Mouse (Mus musculus): ENCODE data around the gene Bnipl.

Bnipl gene

GRCm38 (mm10) chr3:95250783-95251424 is at the start of gene Bnipl:
Bnipl (minus strand) TSS chr3:95251193.
- DNase-seq, result peak; percentile 54

GRCm38 (mm10) chr3:95298018-95298417 is 47.0 kb upstream of the Bnipl start:
- no peak for DNase-seq

DNA sequence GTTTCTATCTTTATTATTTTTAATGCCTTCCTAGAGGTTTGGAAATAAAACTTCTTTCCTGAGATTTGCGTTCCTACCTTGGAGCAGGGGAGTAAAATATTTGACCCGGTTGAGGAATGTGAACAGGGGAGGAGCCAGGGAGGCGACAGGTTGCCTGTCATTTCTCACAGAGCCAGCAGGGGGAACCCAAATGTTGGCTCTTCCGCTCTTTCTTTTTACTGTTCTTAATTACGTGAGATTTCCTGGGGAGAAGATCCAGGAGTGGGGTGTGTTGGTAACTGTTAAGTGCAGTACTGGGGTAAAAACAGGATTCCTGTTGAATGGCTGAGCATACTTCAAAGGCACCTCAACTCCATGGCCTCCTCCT is 45.1 kb upstream of the Bnipl start:
- no peak for DNase-seq

DNA sequence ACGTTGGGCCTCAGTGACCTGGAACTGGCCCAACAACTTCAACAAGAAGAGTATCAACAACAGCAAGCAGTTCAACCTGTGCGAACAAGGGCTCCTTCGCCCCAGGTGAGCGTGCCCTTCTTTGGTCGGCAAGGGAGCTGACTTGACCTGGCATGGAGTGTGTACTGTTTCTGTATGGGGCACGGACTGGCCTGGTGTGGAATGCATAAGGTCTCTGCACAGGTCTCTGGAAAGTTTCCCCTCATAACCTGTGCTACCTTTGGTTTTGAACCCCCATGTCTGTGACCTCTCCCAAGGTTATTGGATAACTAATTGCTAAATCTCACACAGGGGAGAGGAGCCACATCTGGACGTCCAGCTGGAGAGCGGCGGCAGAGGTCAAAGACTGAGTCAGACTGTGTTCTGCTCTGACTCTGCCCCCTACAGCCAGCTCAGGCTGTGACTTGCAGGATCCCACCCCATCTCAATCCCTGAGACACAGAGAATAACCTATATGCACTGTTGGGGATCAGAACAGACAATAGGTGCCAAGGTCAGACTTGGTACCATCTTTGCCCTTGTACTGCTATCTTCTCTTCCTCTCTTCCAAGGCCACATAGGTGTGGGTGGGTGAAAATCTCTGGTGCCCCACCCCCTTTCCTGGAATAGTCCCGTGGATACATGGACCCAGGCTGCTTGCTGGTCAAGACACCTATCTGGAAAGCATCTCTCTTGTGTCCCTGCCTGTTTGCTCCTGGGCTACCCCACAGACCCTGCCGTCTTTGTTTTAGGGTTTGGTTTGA is 44.5 kb upstream of the Bnipl start:
- DNase-seq, result no peak

DNA sequence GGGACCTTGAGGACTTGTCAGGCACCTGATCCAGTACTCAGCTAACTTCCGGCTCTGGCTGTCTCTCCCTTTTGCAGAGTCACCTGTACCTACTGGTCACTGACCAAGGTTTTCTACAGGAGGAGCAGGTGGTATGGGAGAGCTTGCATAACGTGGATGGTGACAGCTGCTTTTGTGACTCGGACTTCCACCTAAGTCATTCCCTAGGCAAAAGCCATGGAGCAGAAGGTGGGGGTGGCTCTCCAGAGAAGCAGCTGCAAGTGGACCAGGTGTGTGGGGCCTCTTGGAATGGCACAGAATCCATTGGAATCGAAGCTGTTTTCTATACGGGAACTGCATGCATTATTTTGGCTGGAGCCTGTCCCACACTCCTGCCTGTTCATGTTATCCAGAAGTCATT is 43.7 kb upstream of the Bnipl start:
- DNase-seq, result no peak

GRCm38 (mm10) chr3:95294316-95294715 is 43.3 kb upstream of the Bnipl start:
- DNase-seq, result no peak

GRCm38 (mm10) chr3:95293537-95293936 is 42.5 kb upstream of the Bnipl start:
- no peak for DNase-seq

DNA sequence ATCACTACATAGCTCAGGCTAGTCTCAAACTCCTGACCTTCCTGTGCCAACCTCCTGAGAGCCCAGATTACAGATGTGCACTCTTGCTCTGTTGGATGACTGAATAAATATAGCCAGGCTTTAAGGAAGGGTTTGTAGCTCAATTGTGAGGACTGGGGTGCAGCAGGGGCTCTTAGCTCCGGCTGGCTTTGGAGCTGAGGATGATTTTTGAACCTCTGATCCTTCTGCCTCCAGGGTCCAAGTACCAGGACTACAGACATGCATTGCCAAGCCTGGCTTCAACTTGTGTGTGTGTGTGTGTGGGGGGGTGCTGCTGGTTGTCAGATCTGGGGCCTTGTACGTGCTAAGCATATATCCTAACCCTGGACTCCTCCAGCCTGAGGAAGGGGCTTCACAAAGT is 41.9 kb upstream of the Bnipl start:
- no peak for DNase-seq

GRCm38 (mm10) chr3:95291041-95291440 is 40.0 kb upstream of the Bnipl start:
- no peak for DNase-seq

- no peak for DNase-seq
Measured at GRCm38 (mm10) chr3:95290156-95290555, 39.2 kb upstream of the Bnipl start.

- DNase-seq, result peak; percentile 92
Measured at GRCm38 (mm10) chr3:95289419-95289818, 38.4 kb upstream of the Bnipl start.

DNA sequence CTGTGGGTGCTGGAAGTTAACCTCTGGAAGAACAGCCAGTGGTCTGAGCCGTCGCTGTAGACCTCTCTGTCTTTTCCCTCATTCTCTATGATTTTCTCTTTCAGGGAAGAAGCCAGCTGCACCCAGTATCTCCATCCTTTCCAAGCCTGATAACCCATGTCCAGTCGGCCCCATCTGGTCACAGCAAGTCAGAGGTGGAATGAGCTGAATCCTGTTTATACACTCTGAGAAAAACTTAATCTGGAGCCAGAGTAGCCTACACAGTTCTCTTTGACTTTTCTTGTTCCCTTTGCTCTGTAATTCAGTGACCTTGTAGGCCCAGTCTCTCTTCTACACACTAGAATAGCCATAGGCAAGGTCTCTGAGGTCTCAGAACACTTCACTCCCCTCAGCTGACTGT is 36.5 kb upstream of the Bnipl start:
- no peak for DNase-seq

DNA sequence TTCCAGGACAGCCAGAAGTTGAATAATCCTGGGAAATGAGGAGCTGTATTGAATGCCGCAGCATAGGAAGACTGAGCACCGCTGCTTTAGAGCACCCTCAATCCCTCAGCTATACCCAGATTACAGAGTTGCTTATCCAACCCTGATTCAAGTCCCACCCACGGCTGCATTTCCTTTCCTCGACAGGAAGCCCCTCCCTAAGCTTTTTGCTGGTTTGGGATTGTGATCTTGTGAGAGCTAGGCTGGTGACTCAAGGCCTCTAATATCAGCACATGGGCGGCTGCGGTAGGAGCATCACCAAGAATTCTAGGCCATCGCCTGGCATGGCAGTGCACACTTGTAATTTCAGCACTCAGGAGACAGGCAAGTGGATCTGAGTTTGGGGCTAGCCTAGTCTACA is 35.5 kb upstream of the Bnipl start:
- peak; percentile 22 for DNase-seq

DNA sequence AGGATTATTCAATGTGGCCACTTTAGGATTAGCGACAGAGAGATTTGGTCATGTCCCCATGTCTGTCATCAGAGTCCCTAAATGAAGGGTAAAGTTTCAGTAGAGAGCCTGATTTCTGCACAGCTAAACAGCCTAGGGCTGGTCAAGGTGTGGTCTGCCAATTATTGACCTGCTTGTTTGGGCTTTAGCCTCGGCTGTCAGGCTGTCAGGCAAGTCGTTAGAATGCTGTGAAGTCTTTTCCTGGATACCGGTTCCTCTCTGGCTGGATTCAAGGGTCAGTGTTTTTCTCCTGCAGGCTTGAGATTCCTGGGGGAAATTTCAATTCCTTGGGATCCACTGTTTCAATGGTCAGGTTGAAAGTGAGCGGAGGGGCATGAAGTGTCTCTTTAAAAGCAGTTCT is 35.0 kb upstream of the Bnipl start:
- DNase-seq, result no peak

- peak; percentile 22 for DNase-seq
Measured at GRCm38 (mm10) chr3:95285390-95285789, 34.4 kb upstream of the Bnipl start.

DNA sequence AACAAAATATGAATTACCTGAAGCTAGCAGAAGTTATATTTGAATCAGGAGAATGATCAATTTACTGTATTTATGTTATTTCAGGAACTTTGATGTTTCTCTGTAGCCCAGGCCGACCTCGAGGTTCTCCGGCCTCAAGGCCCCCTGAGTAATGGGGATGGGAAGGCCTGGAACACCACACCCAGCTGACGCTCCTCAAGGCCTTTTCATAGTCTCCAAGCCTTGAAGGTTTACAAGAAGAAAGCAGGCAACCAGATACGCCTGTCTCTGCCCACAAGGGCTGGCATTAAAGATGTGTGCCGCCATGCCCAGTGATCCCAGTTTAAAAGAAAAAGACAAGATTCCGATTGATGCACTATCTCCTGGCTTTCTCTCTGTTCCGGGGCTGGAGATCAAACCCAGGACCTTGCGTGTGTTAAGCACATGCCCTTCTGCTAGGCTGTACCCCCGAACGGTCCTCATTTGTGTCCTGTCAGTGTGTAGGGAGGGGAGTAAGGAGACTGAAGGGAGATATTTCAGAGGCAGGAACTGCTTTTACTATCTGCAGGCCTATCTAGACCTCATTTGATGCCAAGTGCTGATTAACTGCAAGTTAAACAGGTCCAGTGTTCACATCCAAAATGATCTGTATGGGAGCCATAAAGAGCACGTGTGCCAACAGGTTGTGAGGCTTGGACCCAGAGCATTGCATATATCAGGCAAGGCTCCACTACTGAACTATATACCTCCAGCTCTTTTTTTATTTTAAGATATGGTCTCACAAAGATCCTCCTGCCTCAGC is 33.7 kb upstream of the Bnipl start:
- DNase-seq, result peak; percentile 24

DNA sequence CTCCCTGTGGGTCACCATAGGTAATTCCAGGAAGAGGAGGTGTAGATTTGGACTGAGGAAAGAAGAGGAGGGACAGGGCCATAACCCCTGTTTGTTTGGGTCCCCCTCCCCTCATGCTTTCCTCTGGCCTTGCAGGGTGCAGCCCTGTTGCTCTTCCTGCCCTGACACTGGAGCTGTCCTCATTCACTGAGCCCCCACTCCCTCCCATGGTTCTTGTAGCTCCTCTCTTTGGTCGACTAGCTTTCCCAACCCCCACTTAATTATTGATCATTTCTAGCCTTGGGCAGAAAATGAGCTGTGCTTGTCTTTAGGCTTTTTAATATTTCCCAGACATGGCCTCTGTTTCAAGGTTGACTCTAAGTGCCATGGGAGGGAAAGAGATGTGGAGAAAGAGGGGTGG is 33.1 kb upstream of the Bnipl start:
- DNase-seq, result peak; percentile 54

GRCm38 (mm10) chr3:95283589-95283941 is 32.6 kb upstream of the Bnipl start:
- no peak for DNase-seq

GRCm38 (mm10) chr3:95282865-95283588 is 32.0 kb upstream of the Bnipl start:
- DNase-seq, result peak; percentile 88

- peak; percentile 56 for DNase-seq
Measured at GRCm38 (mm10) chr3:95282381-95282864, 31.4 kb upstream of the Bnipl start.

DNA sequence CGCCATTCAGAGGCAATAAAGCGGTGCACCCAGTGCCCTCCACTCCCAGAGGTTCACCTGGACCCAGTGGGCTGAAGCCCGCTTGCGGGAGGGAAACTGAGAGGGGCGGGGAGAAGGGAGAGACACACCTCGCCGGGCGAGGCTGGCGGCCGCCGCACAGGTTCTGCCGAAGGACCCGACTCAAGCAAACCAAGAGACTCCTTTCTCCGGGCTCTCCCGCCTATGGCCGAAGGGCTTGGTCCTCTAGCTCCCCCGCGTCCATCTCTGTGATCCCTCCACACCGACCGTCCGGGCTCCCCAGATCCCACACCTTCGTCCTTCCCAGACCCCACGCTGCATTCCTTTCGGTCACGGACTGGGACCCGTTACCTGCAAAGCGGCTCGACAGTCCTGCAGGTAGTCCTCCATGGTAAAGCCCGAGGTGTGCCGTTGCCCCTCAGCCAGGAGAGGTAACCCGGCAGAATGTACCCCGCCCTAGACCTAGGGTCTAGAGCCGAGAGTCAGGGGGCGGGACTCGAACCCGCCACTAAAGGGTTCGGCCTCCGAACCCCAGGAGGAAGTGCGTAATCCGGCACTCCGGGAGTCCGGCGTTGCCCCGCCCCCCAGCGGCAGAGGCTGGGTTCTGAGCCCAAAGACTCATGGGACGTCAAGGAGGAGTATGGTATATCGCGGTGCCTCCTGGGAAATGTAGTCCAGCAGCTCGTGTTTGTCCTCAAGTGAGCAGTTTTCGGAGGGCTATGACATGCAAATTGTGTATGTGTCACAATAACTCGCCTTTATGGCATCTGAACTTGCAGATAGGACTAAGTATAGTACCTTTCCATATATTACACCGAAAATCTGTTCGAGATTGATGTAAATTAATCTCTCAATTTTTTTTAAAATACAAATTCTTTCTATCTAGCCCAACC is 30.5 kb upstream of the Bnipl start, which contains the start of the genes Mindy1 and Prune1:
Gene Mindy1 (plus strand): TSS at position 130 of the 911 bp plus-strand sequence.
Gene Prune1 (minus strand): TSS at position 861 of the 911 bp plus-strand sequence.
- peak; percentile 99 for DNase-seq

DNA sequence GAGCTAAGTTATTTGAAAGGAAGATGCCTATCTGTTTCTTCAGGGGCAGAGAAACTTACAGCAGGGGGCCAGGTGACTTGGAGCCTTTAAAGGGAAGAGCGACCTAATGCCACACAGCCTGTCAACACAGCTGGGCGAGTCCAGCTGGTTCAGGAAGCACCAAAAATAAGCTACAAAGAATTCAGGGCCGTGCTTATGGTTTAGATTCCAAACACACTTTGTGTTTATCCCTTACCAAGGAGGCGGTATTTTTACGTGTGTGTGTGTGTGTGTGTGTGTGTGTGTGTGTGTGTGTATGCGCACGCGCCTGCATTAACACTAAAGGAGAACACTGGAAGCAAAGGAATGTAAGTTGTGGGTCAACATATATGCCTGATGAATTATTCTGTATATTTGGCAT is 29.8 kb upstream of the Bnipl start:
- DNase-seq, result peak; percentile 58
